Mouse (Mus musculus) myocyte (in vitro differentiated cells): ENCODE results near the gene Nek7. TPM values are rescaled to one million over a fixed set of nuclear protein-coding genes. Genes with fewer than 3 reads are reported as not detected.

ENCODE experiments used
- H3K27me3 ChIP-seq: one replicate; pipeline ENCODE4 v1.6.1; 2011; ENCODE audit not compliant: control insufficient read depth, insufficient read depth, insufficient read length
- H3K36me3 ChIP-seq: one replicate; pipeline ENCODE4 v1.6.1; 2011; ENCODE audit not compliant: control insufficient read depth, insufficient read depth
- H3K4me2 ChIP-seq: one replicate; pipeline ENCODE4 v1.6.1; 2011; ENCODE audit warnings: low read depth, control low read depth
- H3K4me3 ChIP-seq: one replicate; pipeline ENCODE4 v1.5.1; 2011; ENCODE audit warnings: mild to moderate bottlenecking, control low read depth, moderate library complexity
- H3K79me2 ChIP-seq: one replicate; pipeline ENCODE4 v1.6.1; 2011; ENCODE audit not compliant: control insufficient read depth, insufficient read depth
- H3ac ChIP-seq: one replicate; pipeline ENCODE4 v1.6.1; 2011; ENCODE audit not compliant: control insufficient read depth, insufficient read length
- CEBPB ChIP-seq: IDR thresholded peaks from 2 replicates; pipeline ENCODE4 v1.6.1; 2011; ENCODE audit warnings: mild to moderate bottlenecking, moderate library complexity; ENCODE audit not compliant: poor library complexity, insufficient read depth, severe bottlenecking
- E2F4 ChIP-seq: IDR thresholded peaks from one replicate; pipeline ENCODE4 v1.6.1; 2011; ENCODE audit warnings: mild to moderate bottlenecking, control low read depth, moderate library complexity; ENCODE audit not compliant: insufficient read depth
- MAX ChIP-seq: IDR thresholded peaks from one replicate; pipeline ENCODE4 v1.6.1; 2011; ENCODE audit warnings: low read depth, mild to moderate bottlenecking, control low read depth
- MYOD1 ChIP-seq, 3 experiments: IDR thresholded peaks; one replicate each; pipeline ENCODE4 v1.6.1; 2011; ENCODE audit warnings: control low read depth in 2 of 3, low read depth in 2 of 3, mild to moderate bottlenecking in 2 of 3, moderate library complexity in 1 of 3; ENCODE audit not compliant: insufficient read length in 2 of 3, control insufficient read depth in 1 of 3
- MYOG ChIP-seq, 3 experiments: IDR thresholded peaks; one replicate each; pipeline ENCODE4 v1.6.1; 2011; ENCODE audit warnings: control low read depth in 2 of 3, low read depth in 2 of 3, mild to moderate bottlenecking in 2 of 3; ENCODE audit not compliant: insufficient read length in 2 of 3, control insufficient read depth in 1 of 3, insufficient read depth in 1 of 3
- POLR2A ChIP-seq: IDR thresholded peaks from one replicate; pipeline ENCODE4 v1.6.1; 2011; ENCODE audit warnings: low read depth, mild to moderate bottlenecking, control low read depth, moderate library complexity; ENCODE audit not compliant: insufficient read length
- POLR2AphosphoS2 ChIP-seq: IDR thresholded peaks from one replicate; pipeline ENCODE4 v1.6.1; 2011; ENCODE audit warnings: low read depth, control low read depth; ENCODE audit not compliant: insufficient read length
- REST ChIP-seq: IDR thresholded peaks from one replicate; pipeline ENCODE4 v1.6.1; 2011; ENCODE audit warnings: mild to moderate bottlenecking, control low read depth, moderate library complexity; ENCODE audit not compliant: insufficient read depth, insufficient read length
- SRF ChIP-seq: IDR thresholded peaks from one replicate; pipeline ENCODE4 v1.6.1; 2011; ENCODE audit warnings: low read depth; ENCODE audit not compliant: control insufficient read depth, insufficient read length
- TCF12 ChIP-seq: IDR thresholded peaks from one replicate; pipeline ENCODE4 v1.6.1; 2011; ENCODE audit warnings: mild to moderate bottlenecking, control low read depth; ENCODE audit not compliant: poor library complexity, insufficient read depth, severe bottlenecking
- TCF3 ChIP-seq: IDR thresholded peaks from one replicate; pipeline ENCODE4 v1.6.1; 2011; ENCODE audit warnings: low read depth, control low read depth; ENCODE audit not compliant: insufficient read length
- USF1 ChIP-seq: IDR thresholded peaks from one replicate; pipeline ENCODE4 v1.6.1; 2011; ENCODE audit warnings: low read depth, mild to moderate bottlenecking, control low read depth, moderate library complexity
- polyA plus RNA-seq: library from polyadenylated mRNA; unstranded; fragments of >200 nt; fragmentation: generic; extraction: Trizol; gene quantifications from one replicate; pipeline ENCODE4 v1.2.1, GENCODE M21; 2012; ENCODE audit warnings: missing spikeins

The Nek7 gene
- polyA plus RNA-seq, 1 experiment, result 14.6 TPM

- H3K36me3 ChIP-seq, result peaks cover 3% of the 10 kb centered on the region
Observed at GRCm38 (mm10) chr1:138582225-138582624, 37.7 kb downstream of the Nek7 start.

GRCm38 (mm10) chr1:138579822-138580492 is 40.0 kb downstream of the Nek7 start:
- no peaks in the 10 kb centered on the region for H3K27me3 ChIP-seq
- H3K79me2 ChIP-seq, result peaks cover 30% of the 10 kb centered on the region
- no peak overlapping the region for H3ac ChIP-seq
- peak overlapping the region; percentile 37 for H3K4me2 ChIP-seq
- no peak overlapping the region for H3K4me3 ChIP-seq
- H3K36me3 ChIP-seq, result peaks cover 3% of the 10 kb centered on the region
- 0 out of 2 replicates have a peak, but pooled peaks have one; percentile 25 for TF ChIP-seq CEBPB
- no peak for TF ChIP-seq MYOD1 (IDR thresholded peaks at IDR 0.05; ENCODE audit: control insufficient read depth in 1 of 3, insufficient read length in 2 of 3, low read depth in 2 of 3)
- peak; percentile 29 for TF ChIP-seq USF1

More at GRCm38 (mm10) chr1:138582225-138582624, 37.7 kb downstream of the Nek7 start:
- Histone ChIP-seq H3ac (no peak overlapping the region), H3K27me3 (no peaks in the 10 kb centered on the region), H3K4me3 (no peak overlapping the region), H3K79me2 (peaks cover 41% of the 10 kb centered on the region), H3K4me2 (no peak overlapping the region)
- TF ChIP-seq TCF12 (no peak), REST (no peak), USF1 (no peak), MAX (no peak), MYOD1 (IDR thresholded peaks at IDR 0.05; ENCODE audit: control insufficient read depth in 1 of 3, insufficient read length in 2 of 3, low read depth in 2 of 3) (no peak), E2F4 (no peak)

DNA sequence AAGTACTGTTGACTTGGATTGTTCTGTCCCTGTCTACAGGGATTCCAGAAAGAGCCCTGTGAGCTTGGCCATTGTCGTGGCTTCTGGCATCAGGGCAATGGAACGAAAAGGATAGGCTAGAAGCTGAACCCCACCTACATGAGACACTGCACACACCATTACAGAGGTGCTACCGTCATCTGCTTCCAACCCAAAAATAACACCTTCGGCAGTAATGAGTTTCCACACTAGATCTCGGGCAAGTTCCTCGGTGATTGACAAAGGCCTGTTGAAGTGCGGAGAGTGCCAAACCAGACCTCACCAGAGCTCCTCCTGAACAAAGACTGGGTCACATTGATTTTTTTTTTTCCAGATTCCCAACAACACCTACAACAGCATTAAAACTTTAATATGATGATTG is 40.7 kb downstream of the Nek7 start:
- Histone ChIP-seq H3K27me3 (no peaks in the 10 kb centered on the region), H3K4me3 (no peak overlapping the region), H3K36me3 (peaks cover 3% of the 10 kb centered on the region), H3K79me2 (peaks cover 35% of the 10 kb centered on the region), H3ac (no peak overlapping the region), H3K4me2 (peak overlapping the region; percentile 37)
- TF ChIP-seq REST, result no peak

DNA sequence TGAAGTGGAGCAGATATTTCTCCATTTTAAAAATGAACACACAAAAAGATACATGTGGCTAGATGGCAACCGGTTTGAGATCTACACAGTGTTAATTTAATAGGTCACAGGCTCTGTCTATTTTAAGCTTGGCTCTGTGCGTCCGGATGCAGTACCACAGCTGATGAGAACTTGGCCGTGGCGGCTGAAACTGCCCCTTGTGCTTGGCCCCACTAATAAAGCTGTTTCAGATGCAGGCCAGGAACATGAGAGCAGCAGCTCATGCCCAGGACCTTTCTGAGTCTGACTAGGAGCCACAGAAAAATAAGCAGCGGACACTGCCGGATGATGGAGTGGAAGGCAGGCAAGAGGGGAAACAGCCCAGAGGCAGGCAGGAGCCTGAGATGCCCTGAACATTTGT is 43.1 kb downstream of the Nek7 start:
- Histone ChIP-seq H3K27me3 (no peaks in the 10 kb centered on the region), H3ac (no peak overlapping the region), H3K79me2 (peaks cover 40% of the 10 kb centered on the region), H3K4me2 (no peak overlapping the region), H3K36me3 (peaks cover 3% of the 10 kb centered on the region), H3K4me3 (no peak overlapping the region)
- TF ChIP-seq MYOD1 (IDR thresholded peaks at IDR 0.05; ENCODE audit: control insufficient read depth in 1 of 3, insufficient read length in 2 of 3, low read depth in 2 of 3) (peak in 1 of 3 experiments; percentile 28), POLR2AphosphoS2 (no peak)

GRCm38 (mm10) chr1:138576066-138576697 is 43.8 kb downstream of the Nek7 start:
- Histone ChIP-seq H3K36me3 (peaks cover 3% of the 10 kb centered on the region), H3K27me3 (no peaks in the 10 kb centered on the region), H3K79me2 (peaks cover 40% of the 10 kb centered on the region), H3ac (no peak overlapping the region), H3K4me2 (no peak overlapping the region), H3K4me3 (no peak overlapping the region)
- TF ChIP-seq REST (no peak), MYOG (IDR thresholded peaks at IDR 0.05; ENCODE audit: control insufficient read depth in 1 of 3, insufficient read depth in 1 of 3, insufficient read length in 2 of 3, low read depth in 2 of 3) (no peak), CEBPB (no peak)

DNA sequence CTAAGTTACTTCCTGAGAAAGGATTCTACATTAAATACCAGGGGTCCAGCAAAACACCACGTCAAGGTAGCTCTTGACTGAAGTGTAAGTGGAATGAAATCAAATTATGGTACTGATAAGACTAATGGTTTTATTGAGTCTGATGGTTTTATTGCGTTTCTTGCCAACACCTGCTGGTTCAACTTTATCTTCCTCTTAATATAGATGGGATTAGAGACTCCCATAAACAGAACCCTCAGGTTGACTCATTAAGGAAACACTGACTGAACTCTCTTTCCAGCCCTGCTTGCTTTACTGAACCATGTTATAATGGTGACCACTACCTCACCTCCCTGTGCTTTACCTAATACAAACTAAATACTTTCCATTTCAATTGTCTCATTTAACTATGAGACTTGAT is 44.3 kb downstream of the Nek7 start:
- Histone ChIP-seq H3K27me3 (no peaks in the 10 kb centered on the region), H3K4me2 (no peak overlapping the region), H3ac (no peak overlapping the region), H3K79me2 (peaks cover 34% of the 10 kb centered on the region), H3K4me3 (no peak overlapping the region), H3K36me3 (peaks cover 3% of the 10 kb centered on the region)
- no peak for TF ChIP-seq USF1
- TF ChIP-seq SRF, result no peak
- TF ChIP-seq TCF3, result no peak
- no peak for TF ChIP-seq POLR2A
- no peak for TF ChIP-seq POLR2AphosphoS2
- no peak for TF ChIP-seq CEBPB
- TF ChIP-seq MAX, result no peak
- no peak for TF ChIP-seq MYOG (IDR thresholded peaks at IDR 0.05; ENCODE audit: control insufficient read depth in 1 of 3, insufficient read depth in 1 of 3, insufficient read length in 2 of 3, low read depth in 2 of 3)
- no peak for TF ChIP-seq REST
- no peak for TF ChIP-seq MYOD1 (IDR thresholded peaks at IDR 0.05; ENCODE audit: control insufficient read depth in 1 of 3, insufficient read length in 2 of 3, low read depth in 2 of 3)
- no peak for TF ChIP-seq TCF12
- no peak for TF ChIP-seq E2F4
